Mouse (Mus musculus): Measurements from ENCODE around the gene Dars.

DNA sequence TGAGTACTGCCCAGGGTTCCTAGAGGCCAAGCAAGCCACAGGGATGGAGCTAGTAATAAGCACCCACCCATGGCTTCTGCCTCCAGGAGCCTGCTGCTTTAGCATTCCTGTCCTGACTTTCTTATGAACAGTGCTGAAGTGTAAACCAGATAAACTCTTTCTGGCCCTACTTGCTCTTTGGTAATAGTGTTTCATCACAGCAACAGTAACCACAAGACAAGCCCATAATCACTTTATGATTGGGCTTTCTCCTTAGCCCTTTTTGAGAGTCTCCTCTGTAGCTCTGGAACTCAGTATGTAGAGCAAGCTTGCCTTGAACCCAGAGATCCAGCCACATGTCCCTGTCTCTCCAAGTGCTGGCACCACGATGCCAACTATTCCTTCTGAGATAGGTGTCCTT lies 86.9 kb downstream of the Dars start:
- TF ChIP-seq CTCF (IDR thresholded peaks at IDR 0.05; ENCODE audit: control insufficient read depth, insufficient read depth, low read length) (no peak), POLR2A (IDR thresholded peaks at IDR 0.05; ENCODE audit: borderline replicate concordance, control insufficient read depth, low read depth, low read length) (no peak)
